Mouse (Mus musculus): Measurements from ENCODE around the gene Pign.

The Pign gene

GRCm38 (mm10) chr1:105563821-105564220, 99.7 kb downstream of the Pign start:
- no peak for DNase-seq (ENCODE audit: low read depth)

- DNase-seq (ENCODE audit: low read depth), result no peak
Measured at GRCm38 (mm10) chr1:105556078-105556477, 107.4 kb downstream of the Pign start.

- DNase-seq (ENCODE audit: low read depth), result no peak
Measured at GRCm38 (mm10) chr1:105555192-105555718, 108.2 kb downstream of the Pign start.

GRCm38 (mm10) chr1:105553130-105553529, 110.3 kb downstream of the Pign start:
- no peak for DNase-seq (ENCODE audit: low read depth)

- DNase-seq (ENCODE audit: low read depth), result no peak
Measured at GRCm38 (mm10) chr1:105550163-105550562, 113.3 kb downstream of the Pign start.

GRCm38 (mm10) chr1:105549648-105550047, 113.8 kb downstream of the Pign start:
- DNase-seq (ENCODE audit: low read depth), result no peak

GRCm38 (mm10) chr1:105543051-105543450, 120.4 kb downstream of the Pign start:
- no peak for DNase-seq (ENCODE audit: low read depth)

GRCm38 (mm10) chr1:105523768-105524167, 139.7 kb downstream of the Pign start:
- DNase-seq (ENCODE audit: low read depth), result no peak

- DNase-seq (ENCODE audit: low read depth), result no peak
Measured at GRCm38 (mm10) chr1:105522321-105522720, 141.2 kb downstream of the Pign start.

- no peak for DNase-seq (ENCODE audit: low read depth)
Measured at GRCm38 (mm10) chr1:105518101-105518500, 145.4 kb downstream of the Pign start.

GRCm38 (mm10) chr1:105507116-105507515, 156.4 kb downstream of the Pign start:
- no peak for DNase-seq (ENCODE audit: low read depth)

- no peak for DNase-seq (ENCODE audit: low read depth)
Measured at GRCm38 (mm10) chr1:105492626-105493025, 170.9 kb downstream of the Pign start.

- no peak for DNase-seq (ENCODE audit: low read depth)
Measured at GRCm38 (mm10) chr1:105489456-105489855, 174.0 kb downstream of the Pign start.

- no peak for DNase-seq (ENCODE audit: low read depth)
Measured at GRCm38 (mm10) chr1:105487037-105487436, 176.4 kb downstream of the Pign start.

All from c-Kit-positive CD71-positive TER-119-negative erythroid progenitor cells, embryonic 14.5 days (primary cell).